Mouse (Mus musculus): ENCODE results near the gene Loxl1. TPM values are rescaled to one million over a fixed set of nuclear protein-coding genes. Genes with fewer than 3 reads are reported as not detected.
"Not testable (repeated sequence)": the region's sequence is repeated elsewhere in the genome, so short reads cannot be mapped to it uniquely, and the experiment has no call there.

Loxl1 gene
- polyA plus RNA-seq, 1 experiment from 2014 or later, result 4.8 TPM

DNA sequence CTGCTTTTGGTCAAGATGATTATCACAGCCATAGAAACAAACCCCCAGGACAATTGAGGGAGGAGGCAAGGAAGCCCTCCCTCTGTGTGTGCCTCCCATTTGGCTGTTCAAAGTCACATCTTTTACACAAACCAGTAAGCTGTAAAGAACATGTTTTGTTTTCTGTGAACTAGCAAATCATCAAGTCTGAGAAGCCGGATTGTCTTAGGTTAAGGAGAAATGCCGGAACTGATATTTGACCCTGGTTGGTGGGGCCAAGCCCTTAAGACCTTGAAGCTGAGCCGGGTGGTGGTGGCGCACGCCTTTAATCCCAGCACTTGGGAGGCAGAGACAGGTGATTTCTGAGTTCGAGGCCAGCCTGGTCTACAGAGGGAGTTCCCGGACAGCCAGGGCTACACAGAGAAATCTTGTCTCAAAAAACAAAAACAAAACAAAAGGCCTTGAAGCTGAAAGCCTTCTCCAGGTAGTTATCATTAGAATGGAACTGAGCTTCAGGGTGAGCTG is 38.8 kb downstream of the Loxl1 start:
- H3K27me3 ChIP-seq, result no peaks in the 10 kb centered on the region
- H3K36me3 ChIP-seq, result no peaks in the 10 kb centered on the region
- no peak overlapping the region for H3K9ac ChIP-seq (replicated peaks)
- H3K4me2 ChIP-seq (replicated peaks), result no peak overlapping the region
- no peak for ATAC-seq
- WGBS, result 87% methylated on average over 7 of the region's 7 CpGs
- no peak overlapping the region for H3K27ac ChIP-seq
- H3K4me3 ChIP-seq (replicated peaks), result no peak overlapping the region
- no peaks in the 10 kb centered on the region for H3K9me3 ChIP-seq
- H3K4me1 ChIP-seq (replicated peaks), result 0 out of 2 replicates have a peak, but pooled peaks cover 4% of the 10 kb centered on the region

DNA sequence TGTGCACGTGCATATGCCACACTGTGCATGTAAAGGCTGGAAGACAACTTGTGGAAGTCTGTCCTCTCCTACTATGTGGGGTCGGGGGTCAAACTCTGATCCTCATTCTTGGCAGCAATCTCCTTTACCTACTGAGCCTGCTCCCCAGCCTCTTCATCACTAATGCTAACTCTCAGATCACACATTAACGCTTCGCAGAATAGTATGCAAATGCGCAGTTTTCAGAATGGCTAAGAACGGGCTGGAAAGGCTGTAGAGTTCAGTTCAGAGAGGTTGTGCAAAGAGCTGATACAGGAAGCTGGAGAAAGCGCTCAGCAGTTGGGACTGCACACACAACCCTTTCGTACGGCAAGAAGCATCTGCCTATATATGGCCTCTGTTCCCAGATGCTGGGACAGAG is 40.1 kb downstream of the Loxl1 start:
- ATAC-seq, result no peak
- Histone ChIP-seq H3K4me1 (replicated peaks) (0 out of 2 replicates have a peak, but pooled peaks cover 4% of the 10 kb centered on the region), H3K27ac (no peak overlapping the region), H3K36me3 (no peaks in the 10 kb centered on the region), H3K27me3 (no peaks in the 10 kb centered on the region), H3K9ac (replicated peaks) (no peak overlapping the region), H3K9me3 (no peaks in the 10 kb centered on the region), H3K4me2 (replicated peaks) (no peak overlapping the region), H3K4me3 (replicated peaks) (no peak overlapping the region)
- 72% methylated on average over 9 of the region's 9 CpGs for WGBS

DNA sequence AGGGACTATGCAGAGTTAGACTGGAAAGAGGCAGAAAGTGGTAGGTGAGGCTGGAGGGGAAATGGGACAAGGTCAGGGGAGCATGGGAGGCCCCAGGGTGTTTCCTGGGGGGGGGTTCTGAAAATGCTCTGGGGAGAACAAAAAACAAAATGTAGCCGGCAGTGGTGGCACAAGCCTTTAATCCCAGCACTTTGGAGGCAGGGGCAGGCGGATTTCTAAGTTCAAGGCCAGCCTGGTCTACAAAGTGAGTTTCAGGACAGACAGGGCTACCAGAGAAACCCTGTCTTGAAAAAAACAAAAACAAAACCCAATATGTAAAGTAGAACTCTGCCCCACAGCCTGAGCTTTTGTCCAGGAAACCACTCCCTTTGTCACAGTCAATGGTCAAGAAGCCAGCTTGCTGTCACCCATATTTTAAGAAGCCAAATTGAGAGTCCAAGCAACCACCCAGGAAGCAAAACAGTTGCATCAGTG is 40.9 kb downstream of the Loxl1 start:
- H3K36me3 ChIP-seq, result no peaks in the 10 kb centered on the region
- H3K9ac ChIP-seq (replicated peaks), result no peak overlapping the region
- H3K4me3 ChIP-seq (replicated peaks), result no peak overlapping the region
- H3K9me3 ChIP-seq, result no peaks in the 10 kb centered on the region
- H3K4me1 ChIP-seq (replicated peaks), result 0 out of 2 replicates have a peak, but pooled peaks cover 4% of the 10 kb centered on the region
- no peak overlapping the region for H3K4me2 ChIP-seq (replicated peaks)
- H3K27ac ChIP-seq, result no peak overlapping the region
- WGBS, result 66% methylated on average over 2 of the region's 2 CpGs
- H3K27me3 ChIP-seq, result no peaks in the 10 kb centered on the region
- ATAC-seq, result no peak

DNA sequence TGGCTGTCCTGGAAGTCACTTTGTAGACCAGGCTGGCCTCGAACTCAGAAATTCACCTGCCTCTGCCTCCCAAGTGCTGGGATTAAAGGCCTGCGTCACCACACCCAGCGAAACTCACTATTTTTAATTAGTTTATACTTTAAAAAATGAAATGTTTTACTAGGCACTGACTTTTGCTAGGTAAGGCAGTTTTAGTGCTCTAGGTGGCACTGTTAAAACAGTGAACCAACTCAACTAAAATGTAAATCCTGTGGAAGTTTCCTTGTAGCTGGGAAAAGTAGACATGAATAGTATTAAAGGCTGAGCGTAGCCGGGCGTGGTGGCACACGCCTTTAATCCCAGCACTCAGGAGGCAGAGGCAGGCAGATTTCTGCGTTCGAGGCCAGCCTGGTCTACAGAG is 41.4 kb downstream of the Loxl1 start:
- not testable (repeated sequence) for H3K36me3 ChIP-seq; H3K27me3 ChIP-seq; H3K27ac ChIP-seq; ATAC-seq; H3K4me1 ChIP-seq (replicated peaks); H3K9me3 ChIP-seq; H3K4me2 ChIP-seq (replicated peaks); H3K9ac ChIP-seq (replicated peaks); H3K4me3 ChIP-seq (replicated peaks)
- WGBS, result 94% methylated on average over 9 of the region's 9 CpGs

DNA sequence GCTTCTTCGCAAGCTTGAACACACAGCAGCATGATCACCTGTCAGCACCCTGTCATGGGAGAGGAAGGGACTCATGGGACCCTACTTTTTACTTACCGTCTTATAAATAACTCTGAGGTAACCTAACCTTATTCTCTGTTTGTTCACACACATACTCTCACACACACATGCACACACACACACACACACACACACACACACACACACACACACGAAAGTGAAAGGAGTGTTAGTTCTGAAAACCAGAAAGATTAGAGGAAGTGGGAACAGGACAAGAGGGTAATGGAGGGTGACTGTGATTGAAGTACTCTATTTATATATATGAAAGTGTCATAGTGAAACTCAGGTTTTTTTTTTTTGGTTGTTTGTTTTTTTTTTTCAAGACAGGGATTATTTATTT is 41.9 kb downstream of the Loxl1 start:
- 91% methylated on average over 3 of the region's 3 CpGs for WGBS
- Histone ChIP-seq H3K4me3 (replicated peaks) (no peak overlapping the region), H3K9ac (replicated peaks) (no peak overlapping the region), H3K27me3 (no peaks in the 10 kb centered on the region), H3K9me3 (no peaks in the 10 kb centered on the region), H3K27ac (no peak overlapping the region), H3K4me1 (replicated peaks) (peaks cover 4% of the 10 kb centered on the region; the same call in 1 of the 2 replicates), H3K4me2 (replicated peaks) (no peak overlapping the region), H3K36me3 (no peaks in the 10 kb centered on the region)
- ATAC-seq, result no peak

DNA sequence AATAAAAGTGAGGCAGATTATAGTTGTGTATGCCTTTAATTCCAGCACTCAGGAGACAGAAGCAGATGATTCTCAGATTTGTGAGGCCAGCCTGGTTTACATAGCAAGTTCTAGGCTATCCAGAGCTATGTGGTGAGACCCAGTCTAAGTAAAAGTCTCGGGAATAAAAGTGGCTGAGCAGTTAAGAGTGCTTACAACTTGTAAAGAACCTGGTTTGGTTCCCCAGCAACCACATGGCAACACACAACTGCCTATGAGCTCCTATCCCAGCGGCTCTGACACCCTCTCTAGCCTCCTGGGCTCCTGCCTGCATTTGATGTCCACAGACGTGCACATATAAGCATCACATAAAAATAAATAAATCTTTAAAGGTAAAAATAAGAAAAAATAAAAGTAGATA is 42.9 kb downstream of the Loxl1 start:
- 65% methylated on average over 3 of the region's 3 CpGs for WGBS
- no peak for ATAC-seq
- H3K36me3 ChIP-seq, result no peaks in the 10 kb centered on the region

DNA sequence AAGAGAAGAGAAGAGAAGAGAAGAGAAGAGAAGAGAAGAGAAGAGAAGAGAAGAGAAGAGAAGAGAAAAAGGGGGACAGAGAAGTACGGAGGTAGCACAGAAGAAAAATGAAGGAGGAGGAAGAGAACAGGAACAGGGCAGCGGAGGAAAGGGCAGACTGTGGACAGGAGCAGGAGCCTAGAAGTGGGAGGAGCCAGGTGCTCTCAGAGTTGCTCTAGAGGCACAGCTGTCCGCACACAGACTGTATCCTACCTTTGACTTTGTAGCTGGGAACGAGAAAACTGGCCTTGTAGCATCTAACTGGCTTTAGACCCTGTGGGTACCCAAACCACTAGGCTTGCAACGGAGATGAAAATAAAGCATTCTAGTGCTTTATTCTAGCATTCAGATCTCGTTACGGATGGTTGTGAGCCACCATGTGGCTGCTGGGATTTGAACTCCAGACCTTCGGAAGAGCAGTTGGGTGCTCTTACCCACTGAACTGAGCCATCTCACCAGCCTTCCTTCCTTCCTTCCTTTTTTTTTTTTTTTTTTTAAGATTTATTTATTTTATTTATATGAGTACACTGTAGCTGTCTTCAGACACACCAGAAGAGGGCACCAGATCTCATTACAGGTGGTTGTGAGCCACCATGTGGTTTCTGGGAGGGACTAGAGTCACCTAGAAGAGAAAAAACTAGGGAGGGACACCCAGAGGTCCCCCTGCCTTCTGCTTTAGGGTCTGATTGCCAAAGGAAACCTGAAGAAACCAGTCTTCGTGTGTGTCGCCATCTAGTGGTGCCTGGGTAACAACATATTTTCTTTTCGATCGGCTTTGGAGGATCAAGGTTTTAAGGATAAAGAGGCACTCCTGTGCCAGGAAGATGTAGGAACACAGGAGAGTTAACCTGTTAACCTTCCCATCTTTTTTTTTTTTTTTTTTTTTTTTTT is 44.3 kb downstream of the Loxl1 start:
- no peak for ATAC-seq

More for the DNA sequence above, 42.9 kb downstream of the Loxl1 start:
- Histone ChIP-seq H3K27me3 (no peaks in the 10 kb centered on the region), H3K4me1 (replicated peaks) (no peaks in the 10 kb centered on the region; the same call in 1 of the 2 replicates), H3K27ac (no peak overlapping the region), H3K9me3 (no peaks in the 10 kb centered on the region), H3K4me3 (replicated peaks) (no peak overlapping the region), H3K9ac (replicated peaks) (no peak overlapping the region), H3K4me2 (replicated peaks) (no peak overlapping the region)

DNA sequence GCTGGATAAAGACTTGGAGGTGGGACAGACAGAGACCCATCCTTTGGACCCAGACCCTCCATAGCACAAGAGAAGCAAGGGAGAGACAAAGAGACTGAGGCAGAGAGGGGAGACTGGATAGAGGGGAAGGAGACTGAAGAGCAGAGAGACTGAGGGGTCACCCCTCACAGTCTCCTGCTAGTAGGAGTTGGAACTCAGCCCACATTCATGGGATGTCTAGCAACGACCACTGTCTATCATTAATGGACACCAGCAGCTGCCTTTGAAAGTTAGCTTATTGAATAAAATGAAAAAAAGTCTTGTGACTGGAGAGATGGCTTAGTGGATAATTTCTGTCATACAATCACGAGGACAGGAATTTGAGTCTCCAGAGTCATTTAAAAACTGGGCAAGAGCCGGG is 45.9 kb downstream of the Loxl1 start:
- H3K36me3 ChIP-seq, result peaks cover 12% of the 10 kb centered on the region
- H3K27me3 ChIP-seq, result no peaks in the 10 kb centered on the region
- no peaks in the 10 kb centered on the region; the same call in 1 of the 2 replicates for H3K4me1 ChIP-seq (replicated peaks)
- H3K4me2 ChIP-seq (replicated peaks), result no peak overlapping the region
- H3K9ac ChIP-seq (replicated peaks), result no peak overlapping the region
- WGBS, result 81% methylated on average over 3 of the region's 3 CpGs
- ATAC-seq, result no peak
- H3K4me3 ChIP-seq (replicated peaks), result no peak overlapping the region
- H3K9me3 ChIP-seq, result no peaks in the 10 kb centered on the region
- no peak overlapping the region for H3K27ac ChIP-seq

More for the DNA sequence above, 44.3 kb downstream of the Loxl1 start:
- Histone ChIP-seq H3K9me3 (no peaks in the 10 kb centered on the region), H3K9ac (replicated peaks) (no peak overlapping the region), H3K36me3 (peaks cover 2% of the 10 kb centered on the region; the same call in 1 of the 2 replicates), H3K27me3 (no peaks in the 10 kb centered on the region), H3K27ac (no peak overlapping the region), H3K4me2 (replicated peaks) (no peak overlapping the region), H3K4me3 (replicated peaks) (no peak overlapping the region), H3K4me1 (replicated peaks) (no peaks in the 10 kb centered on the region; the same call in 1 of the 2 replicates)
- WGBS, result 59% methylated on average over 12 of the region's 12 CpGs

DNA sequence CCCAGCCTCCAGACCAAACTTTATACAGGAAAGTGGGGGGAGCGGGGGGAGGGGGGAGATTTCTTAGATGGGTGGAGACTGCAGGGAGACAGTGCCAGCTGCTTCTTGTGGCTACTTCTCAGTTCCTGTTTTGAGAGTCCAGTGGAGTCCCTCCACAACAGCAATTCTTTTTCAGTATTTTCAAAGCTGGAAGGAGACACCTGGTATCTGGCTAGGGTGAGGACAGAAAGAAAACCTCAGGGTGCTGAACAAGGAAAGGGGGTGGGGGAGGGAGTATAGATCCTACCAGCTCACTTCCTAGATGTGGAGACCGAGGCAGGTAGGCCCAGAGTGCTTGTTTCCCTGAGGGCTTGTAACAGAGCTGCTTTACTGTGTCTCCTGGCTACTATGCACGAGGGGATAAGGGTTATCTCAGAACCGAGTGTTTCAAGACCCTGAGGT is 46.4 kb downstream of the Loxl1 start:
- Histone ChIP-seq H3K4me1 (replicated peaks) (no peaks in the 10 kb centered on the region; the same call in 1 of the 2 replicates), H3K4me3 (replicated peaks) (no peak overlapping the region), H3K27me3 (no peaks in the 10 kb centered on the region), H3K9me3 (no peaks in the 10 kb centered on the region), H3K4me2 (replicated peaks) (no peak overlapping the region), H3K36me3 (peaks cover 16% of the 10 kb centered on the region), H3K27ac (no peak overlapping the region), H3K9ac (replicated peaks) (no peak overlapping the region)
- ATAC-seq, result no peak
- WGBS, result 48% methylated on average over 4 of the region's 4 CpGs

DNA sequence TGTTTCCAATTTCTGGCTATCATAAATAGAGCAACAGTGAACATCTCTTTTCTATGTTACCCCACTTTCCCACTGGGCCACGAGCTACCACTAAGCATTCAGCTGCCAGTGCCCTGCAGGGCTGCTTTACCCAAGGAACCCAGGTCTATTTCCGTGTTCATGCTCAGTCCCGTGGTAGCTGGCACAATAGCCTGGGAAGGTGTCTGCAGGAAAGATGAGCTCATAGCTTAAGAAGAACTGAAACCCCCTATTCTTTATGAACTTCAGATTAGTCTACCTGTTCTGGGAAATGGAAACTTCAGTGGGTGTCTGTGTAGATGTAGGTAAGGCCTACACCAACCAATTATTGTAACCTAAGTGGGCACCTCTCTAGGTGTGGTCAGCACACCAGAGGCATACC is 47.6 kb downstream of the Loxl1 start:
- WGBS, result 82% methylated on average over 3 of the region's 3 CpGs
- no peaks in the 10 kb centered on the region; the same call in 1 of the 2 replicates for H3K4me1 ChIP-seq (replicated peaks)
- H3K4me3 ChIP-seq (replicated peaks), result no peak overlapping the region
- no peak overlapping the region for H3K9ac ChIP-seq (replicated peaks)
- no peak overlapping the region for H3K27ac ChIP-seq
- H3K27me3 ChIP-seq, result no peaks in the 10 kb centered on the region
- ATAC-seq, result no peak
- peaks cover 26% of the 10 kb centered on the region for H3K36me3 ChIP-seq
- H3K9me3 ChIP-seq, result no peaks in the 10 kb centered on the region
- no peak overlapping the region for H3K4me2 ChIP-seq (replicated peaks)

DNA sequence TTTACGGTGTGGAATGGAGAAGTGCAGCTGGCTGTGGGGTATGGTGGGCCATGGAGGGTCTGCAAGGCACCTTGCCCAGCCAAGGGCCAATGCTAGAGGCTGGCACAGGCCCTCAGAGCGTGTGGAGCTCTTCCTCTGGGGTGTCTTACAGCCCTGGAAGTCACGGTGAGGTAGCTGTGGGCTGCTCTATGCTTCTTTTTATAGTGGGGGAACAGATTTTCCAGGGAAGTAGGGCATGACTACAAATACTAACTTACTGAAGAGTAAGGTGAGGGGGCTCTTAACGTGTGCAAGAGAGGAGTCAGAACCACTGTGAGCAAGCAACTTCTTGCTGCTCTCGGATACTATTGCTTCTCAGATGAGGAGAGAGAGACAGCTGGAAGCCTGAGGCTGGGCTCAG is 50.5 kb downstream of the Loxl1 start:
- WGBS, result 92% methylated on average over 5 of the region's 5 CpGs
- no peak overlapping the region for H3K27ac ChIP-seq
- H3K9ac ChIP-seq (replicated peaks), result no peak overlapping the region
- no peaks in the 10 kb centered on the region for H3K27me3 ChIP-seq
- H3K4me3 ChIP-seq (replicated peaks), result no peak overlapping the region
- H3K9me3 ChIP-seq, result no peaks in the 10 kb centered on the region
- H3K36me3 ChIP-seq, result peaks cover 53% of the 10 kb centered on the region
- no peaks in the 10 kb centered on the region; the same call in 1 of the 2 replicates for H3K4me1 ChIP-seq (replicated peaks)
- H3K4me2 ChIP-seq (replicated peaks), result no peak overlapping the region
- no peak for ATAC-seq

Measured in midbrain, embryonic 13.5 days (tissue).